Mouse (Mus musculus) macrophage (primary cell): ENCODE data around the gene Cc2d2b. TPM values are rescaled to one million over a fixed set of nuclear protein-coding genes. Genes with fewer than 3 reads are reported as not detected.

Source experiments
- H3K27ac ChIP-seq: fragments of 350-480 bp; formaldehyde crosslinking; 2 replicates; pipeline ENCODE4 v1.9.0; 2021
- H3K36me3 ChIP-seq: fragments of 350-480 bp; formaldehyde crosslinking; 2 replicates; pipeline ENCODE4 v1.9.0; 2021; ENCODE audit errors: inconsistent target
- H3K4me3 ChIP-seq: fragments of 350-480 bp; formaldehyde crosslinking; 2 replicates; pipeline ENCODE4 v1.9.0; 2021; ENCODE audit errors: inconsistent target
- H3K79me2 ChIP-seq: fragments of 350-480 bp; formaldehyde crosslinking; 2 replicates; pipeline ENCODE4 v1.9.0; 2021; ENCODE audit errors: inconsistent target
- WGBS: methylation state at CpG from one replicate; pipeline ENCODE4 v1.1.7; 2026; ENCODE audit warnings: inconsistent platforms; ENCODE audit not compliant: missing documents; 5-methylcytosine and 5-hydroxymethylcytosine counted together
- polyA plus RNA-seq: library from polyadenylated mRNA; stranded (reverse); fragments of 250-400 nt; gene quantifications from 3 replicates; pipeline ENCODE4 v1.2.4, GENCODE M21; 2018; ENCODE audit warnings: inconsistent platforms

Gene Cc2d2b
- polyA plus RNA-seq, 1 experiment from 2014 or later, result not detected

DNA sequence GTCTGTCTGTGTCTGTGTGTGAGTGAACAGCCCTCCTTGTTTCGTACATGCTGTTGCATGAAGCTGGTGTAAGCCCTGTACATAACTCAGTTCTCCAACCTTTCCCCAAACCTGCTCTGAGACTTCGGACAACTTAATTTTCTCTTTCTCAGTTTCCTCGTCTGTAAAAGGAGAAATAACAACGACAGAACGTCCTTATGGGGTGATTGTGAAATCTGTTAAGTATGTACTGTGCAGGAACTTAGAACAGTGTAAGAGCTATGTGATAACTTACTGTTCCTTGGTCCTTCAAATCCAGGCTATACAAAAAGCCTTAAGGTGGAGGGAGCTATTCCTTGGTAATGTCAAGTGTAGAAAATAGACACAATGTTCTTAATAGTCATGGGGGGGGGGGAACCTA is 83.8 kb downstream of the Cc2d2b start:
- H3K79me2 ChIP-seq, result peaks cover 46% of the 10 kb centered on the region; the same call in 1 of the 2 replicates
- no peak overlapping the region for H3K27ac ChIP-seq
- 3% methylated on average over 5 of the region's 5 CpGs for WGBS

DNA sequence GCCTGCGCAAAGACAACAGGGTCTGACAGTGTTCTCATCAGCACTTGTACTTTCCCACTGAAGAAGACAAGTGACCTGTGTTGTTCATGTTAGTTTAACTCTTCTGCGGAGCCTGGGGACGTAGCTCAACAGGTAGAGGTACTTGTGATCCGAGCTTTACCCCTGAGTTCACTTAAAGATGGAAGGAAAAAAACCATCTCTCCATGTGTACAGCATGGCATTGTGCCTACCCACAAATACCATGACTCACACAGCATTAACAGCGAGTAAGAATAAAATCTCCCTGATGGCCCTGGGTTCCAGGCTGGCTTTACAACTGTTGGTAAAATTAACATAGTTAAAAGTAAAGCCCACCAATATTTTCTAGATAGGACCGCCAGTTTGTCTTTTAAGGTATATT is 85.9 kb downstream of the Cc2d2b start:
- Histone ChIP-seq H3K4me3 (no peak overlapping the region), H3K36me3 (peaks cover 26% of the 10 kb centered on the region), H3K27ac (no peak overlapping the region), H3K79me2 (peaks cover 46% of the 10 kb centered on the region; the same call in 1 of the 2 replicates)
- 90% methylated on average over 6 of the region's 6 CpGs for WGBS

More for the DNA sequence above, 83.8 kb downstream of the Cc2d2b start:
- peaks cover 9% of the 10 kb centered on the region; the same call in 1 of the 2 replicates for H3K36me3 ChIP-seq
- H3K4me3 ChIP-seq, result peak overlapping the region; percentile 61

DNA sequence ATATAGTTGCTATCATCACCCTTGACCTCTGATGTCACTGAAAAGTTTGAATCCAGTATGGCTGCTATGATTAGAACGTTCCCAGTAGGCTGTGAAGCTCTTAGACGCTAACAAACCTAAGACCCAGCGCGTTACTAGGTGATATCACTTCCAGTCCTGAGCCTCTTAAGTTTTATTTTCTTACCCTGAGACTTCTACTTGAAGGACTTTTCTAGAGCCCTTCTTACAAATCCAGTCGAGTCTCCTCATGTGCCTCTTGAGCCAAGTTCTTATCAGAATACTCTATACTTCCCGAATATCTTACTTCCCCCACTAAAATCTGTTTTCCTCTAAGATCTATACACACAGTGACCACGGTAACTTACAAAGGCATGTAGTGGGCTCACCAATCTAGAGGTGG is 89.7 kb downstream of the Cc2d2b start:
- no peak overlapping the region for H3K27ac ChIP-seq
- no peak overlapping the region for H3K4me3 ChIP-seq
- H3K36me3 ChIP-seq, result peaks cover 37% of the 10 kb centered on the region
- 85% methylated on average over 7 of the region's 7 CpGs for WGBS
- peaks cover 34% of the 10 kb centered on the region; the same call in 1 of the 2 replicates for H3K79me2 ChIP-seq

DNA sequence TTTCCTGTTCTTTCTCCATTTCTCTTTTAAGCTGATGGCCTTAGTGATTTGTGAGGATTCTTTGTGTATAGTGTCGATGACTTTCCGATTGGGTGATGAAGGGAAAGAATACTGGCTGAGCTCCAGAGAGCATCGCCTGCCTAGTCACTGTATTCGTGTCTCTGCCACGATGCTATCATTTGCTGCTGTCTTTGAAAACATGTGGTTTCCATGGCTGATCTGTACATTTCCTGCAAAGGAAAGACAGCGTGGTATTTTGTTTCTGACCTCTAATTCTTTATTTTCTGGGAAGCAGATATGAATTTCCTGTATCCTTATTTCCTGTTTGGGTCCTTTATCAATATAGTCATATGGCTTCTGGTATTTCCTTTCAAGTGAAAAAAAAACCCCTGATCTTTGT is 91.8 kb downstream of the Cc2d2b start:
- peaks cover 56% of the 10 kb centered on the region for H3K36me3 ChIP-seq
- no peak overlapping the region for H3K27ac ChIP-seq
- H3K79me2 ChIP-seq, result peaks cover 13% of the 10 kb centered on the region; the same call in 1 of the 2 replicates
- 68% methylated on average over 6 of the region's 6 CpGs for WGBS
- no peak overlapping the region for H3K4me3 ChIP-seq

DNA sequence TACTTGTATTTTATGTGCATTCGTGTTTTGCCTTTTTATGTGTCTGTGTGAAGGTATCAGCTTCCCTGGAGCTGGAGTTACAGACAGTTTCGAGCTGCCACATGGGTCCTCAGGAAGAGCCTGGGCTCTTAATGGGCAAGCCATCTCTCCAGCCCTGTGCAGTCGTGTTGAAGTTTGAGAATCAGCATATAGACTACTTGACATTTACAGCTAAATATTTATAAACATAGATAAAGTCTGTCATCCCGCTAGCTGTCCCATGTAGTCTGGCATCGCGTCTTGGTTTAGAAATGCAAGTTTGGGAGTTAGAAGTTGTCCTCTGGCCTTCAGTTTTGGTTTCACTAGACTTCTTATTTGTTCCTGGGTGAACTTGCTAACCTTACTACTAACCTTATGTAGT is 92.5 kb downstream of the Cc2d2b start:
- H3K79me2 ChIP-seq, result peaks cover 5% of the 10 kb centered on the region; the same call in 1 of the 2 replicates
- 89% methylated on average over 6 of the region's 6 CpGs for whole genome bisulfite sequencing
- no peak overlapping the region for H3K4me3 ChIP-seq
- H3K27ac ChIP-seq, result no peak overlapping the region
- H3K36me3 ChIP-seq, result peaks cover 64% of the 10 kb centered on the region

DNA sequence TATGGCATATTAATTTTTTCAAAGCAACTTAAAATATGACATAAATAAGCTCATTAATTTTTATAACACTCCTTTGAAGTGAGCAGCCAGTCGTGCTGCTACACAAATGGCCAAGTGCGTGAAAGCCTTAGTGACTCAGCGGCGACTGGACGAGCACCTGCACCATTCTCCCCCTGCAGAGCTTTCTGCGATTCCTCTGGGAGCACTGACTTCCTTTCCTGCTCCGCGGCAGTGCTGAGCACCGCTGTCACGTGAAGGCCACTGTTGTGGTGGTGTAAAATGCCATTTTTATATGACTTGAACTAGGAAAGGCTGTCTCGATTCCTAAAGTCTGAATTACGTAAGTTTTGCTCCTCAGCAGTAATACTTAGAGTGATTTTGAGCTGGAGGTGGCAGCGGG is 93.0 kb downstream of the Cc2d2b start:
- WGBS, result 91% methylated on average over 13 of the region's 13 CpGs
- H3K4me3 ChIP-seq, result no peak overlapping the region
- H3K36me3 ChIP-seq, result peaks cover 67% of the 10 kb centered on the region
- no peak overlapping the region for H3K27ac ChIP-seq
- H3K79me2 ChIP-seq, result no peaks in the 10 kb centered on the region

DNA sequence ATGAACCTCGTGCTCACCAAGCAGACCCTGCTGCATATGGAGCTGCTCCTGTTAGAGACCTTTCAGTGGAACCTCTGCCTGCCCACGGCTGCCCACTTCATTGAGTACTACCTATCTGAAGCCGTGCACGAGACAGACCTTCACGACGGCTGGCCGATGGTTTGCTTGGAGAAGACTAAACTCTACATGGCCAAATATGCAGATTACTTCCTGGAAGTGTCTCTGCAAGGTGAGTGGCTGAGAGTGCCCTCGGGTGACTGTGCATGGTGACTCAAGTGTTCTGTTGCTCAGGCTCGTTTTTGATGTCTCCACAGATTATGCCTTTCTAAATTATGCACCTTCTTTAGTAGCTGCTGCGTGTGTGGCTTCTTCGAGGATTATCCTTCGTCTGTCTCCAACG is 96.2 kb downstream of the Cc2d2b start:
- H3K27ac ChIP-seq, result no peak overlapping the region
- peaks cover 63% of the 10 kb centered on the region for H3K36me3 ChIP-seq
- H3K79me2 ChIP-seq, result no peaks in the 10 kb centered on the region
- H3K4me3 ChIP-seq, result no peak overlapping the region
- WGBS, result 92% methylated on average over 13 of the region's 13 CpGs

DNA sequence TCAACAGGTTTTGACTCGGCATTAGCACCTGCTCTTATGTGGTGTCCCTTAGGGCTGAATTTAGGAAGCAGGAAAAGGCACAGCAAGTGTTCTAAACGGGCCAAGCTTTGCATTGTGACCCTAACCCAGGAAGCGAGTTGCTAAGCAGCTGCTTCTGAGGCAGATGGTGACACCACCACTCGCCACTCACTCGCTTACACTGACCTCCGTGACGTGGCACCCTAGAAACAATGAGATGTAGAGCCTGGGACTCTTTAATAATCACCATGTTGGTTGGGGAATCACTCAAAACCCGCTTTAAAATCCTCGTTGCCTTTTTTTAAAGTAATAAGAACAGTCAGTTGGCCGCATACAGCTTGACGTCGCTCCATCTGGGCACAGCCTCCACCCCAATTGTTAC is 100.8 kb downstream of the Cc2d2b start:
- Histone ChIP-seq H3K27ac (no peak overlapping the region), H3K4me3 (no peak overlapping the region), H3K36me3 (peaks cover 41% of the 10 kb centered on the region), H3K79me2 (no peaks in the 10 kb centered on the region)
- 86% methylated on average over 12 of the region's 12 CpGs for WGBS

DNA sequence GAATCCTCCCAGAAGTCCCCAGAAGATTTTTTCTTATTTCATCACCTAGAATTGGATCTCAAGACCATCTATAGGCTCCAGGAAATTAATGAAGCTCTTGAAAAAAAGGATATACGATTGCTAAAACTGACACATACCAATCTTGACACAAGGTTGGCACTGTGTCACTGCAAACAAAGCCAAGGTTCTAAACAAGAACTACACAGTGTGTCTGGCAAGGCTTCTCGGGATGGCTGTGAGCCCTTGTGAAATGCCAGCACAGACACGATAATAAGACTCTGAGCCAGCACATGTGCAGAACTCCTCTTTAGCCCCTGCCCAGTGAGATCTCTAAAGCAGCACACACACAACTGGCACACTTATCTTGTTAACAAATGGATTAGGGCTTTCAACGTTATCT is 111.0 kb downstream of the Cc2d2b start:
- WGBS, result 81% methylated on average over 4 of the region's 4 CpGs
- H3K36me3 ChIP-seq, result no peaks in the 10 kb centered on the region
- no peak overlapping the region for H3K4me3 ChIP-seq
- H3K27ac ChIP-seq, result no peak overlapping the region
- no peaks in the 10 kb centered on the region for H3K79me2 ChIP-seq

DNA sequence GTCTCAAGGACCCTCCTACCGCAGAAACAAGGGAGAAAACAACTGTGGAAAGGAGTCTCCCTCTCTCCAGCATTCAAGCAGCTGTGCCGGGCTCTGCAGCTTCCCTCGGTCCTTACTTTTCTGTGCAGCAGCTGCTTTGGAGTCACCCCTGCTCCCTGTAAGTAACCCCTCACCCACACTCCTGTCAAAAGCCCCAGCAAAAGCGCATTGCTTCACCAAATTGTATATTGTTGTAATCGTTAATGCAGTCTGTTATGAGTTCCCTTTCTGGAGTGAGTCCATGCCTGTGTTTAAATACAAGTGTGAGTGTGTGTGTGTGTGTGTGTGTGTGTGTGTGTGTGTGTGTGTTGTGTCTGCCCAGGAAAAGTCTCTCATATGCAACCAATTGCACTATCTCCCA is 119.7 kb downstream of the Cc2d2b start:
- Histone ChIP-seq H3K27ac (no peak overlapping the region), H3K36me3 (no peaks in the 10 kb centered on the region), H3K4me3 (no peak overlapping the region), H3K79me2 (no peaks in the 10 kb centered on the region)
- 51% methylated on average over 5 of the region's 5 CpGs for WGBS

DNA sequence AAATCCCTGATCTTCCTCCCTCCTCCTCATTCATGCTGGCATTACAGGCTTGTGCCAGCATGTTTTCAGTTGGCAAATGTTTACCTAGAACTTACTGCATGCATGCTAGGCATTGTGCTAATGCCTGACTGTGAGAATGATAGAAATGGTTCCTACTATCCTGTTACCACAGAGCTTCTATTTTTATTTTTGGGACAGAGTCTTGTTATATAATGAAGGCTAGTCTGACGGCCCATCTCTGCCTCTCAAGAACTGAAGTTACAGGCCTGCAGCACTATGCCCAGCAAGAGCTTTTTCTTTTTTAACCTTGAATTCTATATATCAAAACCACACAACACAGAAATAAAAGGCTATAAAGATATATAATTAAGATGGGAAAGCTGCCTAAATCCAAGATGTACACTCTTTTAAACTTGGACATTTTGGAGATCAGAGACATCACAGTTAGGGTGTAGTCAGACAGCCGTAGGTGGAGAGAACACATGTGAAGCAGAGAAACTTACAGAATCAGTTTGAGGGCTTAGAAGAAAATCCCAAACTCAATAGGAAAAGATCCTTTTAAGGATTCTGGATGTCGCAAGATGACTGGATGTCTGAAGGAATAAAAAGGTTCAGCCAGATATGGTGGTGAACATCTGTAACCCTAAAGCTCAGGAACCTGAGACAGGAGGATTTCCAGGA is 121.0 kb downstream of the Cc2d2b start:
- H3K4me3 ChIP-seq, result no peak overlapping the region
- WGBS, result 94% methylated on average over 3 of the region's 3 CpGs

DNA sequence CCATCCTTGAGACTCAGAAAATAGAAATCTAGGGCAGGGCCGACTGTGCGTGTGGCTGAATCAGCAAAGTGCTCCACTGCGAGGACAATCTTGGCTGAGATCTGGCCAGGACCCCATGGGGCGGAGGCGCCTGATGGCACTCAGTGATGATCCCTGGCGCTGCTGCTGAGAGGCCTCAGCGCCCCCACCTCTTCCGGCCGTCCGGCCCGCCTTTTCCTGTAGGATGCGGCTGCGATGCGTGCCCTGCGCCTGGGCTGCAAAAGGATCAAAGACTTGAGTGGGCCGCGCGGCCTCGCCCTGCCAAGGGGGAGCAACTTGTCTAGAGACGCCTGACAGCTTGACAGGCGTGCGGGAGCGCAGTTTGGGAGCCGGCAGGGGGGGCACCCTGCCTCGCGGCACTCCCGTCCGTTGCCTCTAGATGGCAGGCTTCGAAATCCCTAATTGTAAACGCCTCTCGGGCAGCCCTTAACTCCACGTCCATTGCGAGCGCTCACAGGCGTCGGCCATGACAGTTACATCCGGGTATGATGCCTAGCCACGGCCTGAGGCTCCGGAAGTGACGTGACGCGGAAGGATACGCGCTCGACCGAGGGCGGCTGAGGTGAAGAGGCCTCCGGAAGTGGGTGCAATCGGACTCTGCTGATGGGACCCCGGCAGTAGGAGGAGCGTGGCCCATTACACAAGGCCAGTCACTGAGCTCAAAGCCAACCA is 124.6 kb downstream of the Cc2d2b start:
- Histone ChIP-seq H3K36me3 (no peaks in the 10 kb centered on the region), H3K79me2 (no peaks in the 10 kb centered on the region), H3K27ac (no peak overlapping the region), H3K4me3 (no peak overlapping the region; the same call in 1 of the 2 replicates)
- WGBS, result 29% methylated on average over 42 of the region's 51 CpGs

More for the DNA sequence above, 121.0 kb downstream of the Cc2d2b start:
- H3K36me3 ChIP-seq, result no peaks in the 10 kb centered on the region
- no peaks in the 10 kb centered on the region for H3K79me2 ChIP-seq
- no peak overlapping the region for H3K27ac ChIP-seq
